Mouse (Mus musculus) 3134 (cell line): ENCODE data around the gene Zbtb38.
"Not testable (repeated sequence)": the region's sequence is repeated elsewhere in the genome, so short reads cannot be mapped to it uniquely, and the experiment has no call there.

Experiments
- DNase-seq: peaks from one replicate; pipeline ENCODE4 v3.0.0-alpha.2; 2011; ENCODE audit warnings: low spot score; ENCODE audit not compliant: insufficient read length; ENCODE audit errors: extremely low read depth

Zbtb38 gene

GRCm38 (mm10) chr9:96687591-96688186, 64.9 kb downstream of the Zbtb38 start:
- DNase-seq, result no peak

DNA sequence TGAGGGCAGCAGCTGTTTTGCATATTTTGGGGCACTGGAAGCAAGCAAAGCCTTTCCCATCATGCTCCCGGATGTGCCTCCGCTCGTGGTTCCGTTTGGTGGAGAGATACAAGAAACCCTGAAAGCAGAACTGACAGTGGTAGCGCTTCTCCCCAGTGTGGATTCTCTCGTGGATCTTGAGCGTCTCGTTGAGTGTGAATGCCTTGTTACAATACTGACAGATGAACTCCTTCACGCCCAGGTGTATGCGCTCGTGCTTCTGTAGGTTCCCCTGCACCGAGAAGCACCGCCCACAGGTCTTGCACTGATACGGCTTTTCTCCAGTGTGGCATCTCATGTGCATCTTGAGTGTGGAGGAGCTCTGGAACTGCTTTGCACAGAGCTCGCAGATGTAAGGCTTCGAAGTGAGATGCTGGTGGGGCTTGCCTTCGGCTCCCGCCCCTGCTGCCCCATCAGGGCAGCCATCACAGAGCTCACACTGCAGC, 67.0 kb downstream of the Zbtb38 start:
- no peak for DNase-seq

DNA sequence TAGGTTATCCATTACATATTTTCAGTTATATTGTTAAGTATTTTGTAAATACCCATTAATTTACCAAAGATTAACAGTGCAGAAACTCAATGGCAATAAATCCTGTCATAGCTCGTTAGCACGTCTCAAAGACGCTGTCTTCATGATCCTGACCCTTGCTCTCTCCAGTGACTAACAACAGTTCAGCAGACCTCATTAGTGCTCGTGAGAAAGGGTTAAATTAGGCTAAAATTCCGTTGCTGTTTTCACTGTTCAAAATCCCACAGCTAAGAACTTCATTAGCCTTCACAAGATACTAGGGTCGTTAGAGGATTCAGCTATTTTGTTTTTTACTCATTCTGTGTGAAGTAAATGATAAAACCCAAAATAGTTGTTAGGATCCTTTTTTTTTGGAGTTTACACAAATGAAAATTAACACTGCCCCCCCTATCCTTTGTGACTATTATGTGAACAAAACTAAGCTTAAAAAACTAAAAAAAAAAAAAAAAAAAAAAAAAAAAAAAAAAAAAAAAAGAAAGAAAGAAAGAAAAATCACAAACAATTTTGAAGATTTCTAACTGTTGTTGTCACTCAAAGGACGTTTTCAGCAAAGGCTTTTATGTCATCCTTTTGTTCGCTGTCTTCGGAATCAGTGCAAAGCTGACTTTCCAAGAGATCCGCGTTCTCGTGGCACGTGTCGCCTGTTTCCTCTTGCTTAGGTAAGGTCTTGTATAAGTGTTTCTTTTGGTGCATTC, 67.6 kb downstream of the Zbtb38 start:
- no peak for DNase-seq

DNA sequence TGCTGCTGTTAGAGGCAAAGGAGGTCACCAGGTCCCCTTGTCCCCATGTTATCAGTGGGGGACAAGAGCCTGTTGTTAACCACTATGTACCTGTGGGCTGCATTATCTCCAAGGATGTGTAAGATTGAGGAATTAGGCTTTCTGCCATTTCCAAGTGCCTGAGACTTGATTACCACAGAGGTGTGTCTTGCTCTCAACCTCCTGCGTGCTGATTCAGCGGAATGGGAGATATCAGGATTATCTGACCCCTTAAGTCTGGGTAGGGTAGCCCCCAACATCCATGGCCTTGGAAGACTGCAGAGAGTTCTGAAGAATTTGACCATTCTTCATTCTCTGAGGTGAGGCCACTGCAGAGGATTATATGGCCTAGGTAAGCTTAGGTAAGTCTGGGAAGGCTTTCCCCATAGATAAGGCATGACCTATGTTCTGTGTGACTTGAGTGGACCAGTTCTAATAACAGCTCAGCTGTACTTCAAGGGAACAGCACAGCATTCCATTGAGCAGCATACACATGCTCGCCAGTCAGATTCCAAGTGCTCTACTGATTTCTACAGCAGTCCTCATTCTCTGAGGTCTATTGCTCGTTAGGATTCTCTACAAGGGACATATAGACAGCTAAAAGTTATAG, 68.4 kb downstream of the Zbtb38 start:
- no peak for DNase-seq

- DNase-seq, result no peak
Observed at GRCm38 (mm10) chr9:96678611-96679010, 74.0 kb downstream of the Zbtb38 start.

DNA sequence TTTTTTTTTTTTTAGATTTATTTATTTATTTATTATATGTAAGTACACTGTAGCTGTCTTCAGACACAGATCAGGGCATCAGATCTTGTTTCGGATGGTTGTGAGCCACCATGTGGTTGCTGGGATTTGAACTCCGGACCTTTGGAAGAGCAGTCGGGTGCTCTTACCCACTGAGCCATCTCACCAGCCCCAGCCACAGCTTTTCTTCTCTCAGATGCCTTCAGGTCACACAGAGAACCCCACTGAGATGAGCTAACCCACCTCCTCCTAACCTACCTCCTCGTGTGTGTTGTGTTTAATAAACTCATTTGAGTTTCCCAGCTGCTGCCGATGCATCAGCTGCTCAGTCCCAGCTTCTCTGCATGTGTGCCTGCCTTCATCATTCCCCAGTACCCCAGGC, 74.9 kb downstream of the Zbtb38 start:
- DNase-seq, result not testable (repeated sequence)

- DNase-seq, result no peak
Observed at GRCm38 (mm10) chr9:96676671-96677070, 76.0 kb downstream of the Zbtb38 start.

- DNase-seq, result no peak
Observed at GRCm38 (mm10) chr9:96675763-96676640, 76.6 kb downstream of the Zbtb38 start.

DNA sequence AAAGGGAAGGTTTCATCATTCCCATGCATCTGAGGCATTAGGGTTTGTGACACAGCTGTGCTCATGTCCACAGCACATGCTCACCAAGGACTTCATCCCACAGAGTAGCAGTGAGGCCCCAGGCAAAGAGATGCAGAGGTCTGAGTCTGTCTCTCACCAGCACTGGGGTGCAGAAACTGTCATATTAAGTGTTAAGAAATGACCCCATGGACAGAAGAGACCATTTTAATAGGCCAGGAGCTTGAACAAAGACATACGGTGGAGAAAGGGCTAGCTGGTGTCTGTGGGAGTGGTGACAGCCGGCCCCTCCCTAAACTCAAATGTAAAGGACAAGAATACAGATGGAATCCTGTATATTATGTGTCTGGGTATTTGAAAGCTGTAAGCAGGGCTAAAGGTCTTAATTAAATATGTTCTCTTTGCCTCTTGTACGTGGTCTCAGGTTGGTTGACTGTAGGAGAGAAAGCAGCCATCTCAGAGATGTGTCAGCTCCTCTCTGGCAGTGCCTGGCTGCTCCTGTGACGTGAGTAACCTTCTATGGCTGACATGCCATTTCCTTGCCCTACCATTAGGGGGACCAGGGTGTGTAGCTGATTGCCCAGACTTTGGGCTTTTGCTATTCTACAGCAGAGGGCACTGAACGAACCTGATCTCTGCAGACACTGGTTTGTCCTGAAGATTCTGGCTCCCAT, 77.4 kb downstream of the Zbtb38 start:
- peak; percentile 51 for DNase-seq

DNA sequence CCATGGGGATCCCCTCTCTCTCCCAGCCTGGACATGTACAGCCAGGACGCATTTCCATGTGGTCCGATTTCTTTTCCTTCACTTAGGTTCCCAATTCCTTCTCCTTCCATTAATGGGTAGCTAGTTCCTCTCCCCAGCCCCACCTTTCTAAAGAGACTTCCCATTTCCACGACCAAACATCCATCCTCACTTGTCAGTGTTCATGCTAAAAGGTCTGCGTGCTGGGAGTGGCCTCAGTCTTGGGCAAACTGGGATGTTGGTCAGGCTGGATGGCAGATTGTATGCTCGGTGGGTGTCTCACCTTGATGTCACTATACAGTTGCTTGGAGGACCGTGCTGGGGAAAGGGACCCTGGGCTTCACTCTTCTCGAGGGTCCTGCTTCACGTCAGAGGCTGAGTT, 78.3 kb downstream of the Zbtb38 start:
- DNase-seq, result no peak

GRCm38 (mm10) chr9:96672466-96672865, 80.2 kb downstream of the Zbtb38 start:
- no peak for DNase-seq

GRCm38 (mm10) chr9:96671249-96671648, 81.4 kb downstream of the Zbtb38 start:
- DNase-seq, result no peak

GRCm38 (mm10) chr9:96669877-96670276, 82.8 kb downstream of the Zbtb38 start:
- DNase-seq, result peak; percentile 91

DNA sequence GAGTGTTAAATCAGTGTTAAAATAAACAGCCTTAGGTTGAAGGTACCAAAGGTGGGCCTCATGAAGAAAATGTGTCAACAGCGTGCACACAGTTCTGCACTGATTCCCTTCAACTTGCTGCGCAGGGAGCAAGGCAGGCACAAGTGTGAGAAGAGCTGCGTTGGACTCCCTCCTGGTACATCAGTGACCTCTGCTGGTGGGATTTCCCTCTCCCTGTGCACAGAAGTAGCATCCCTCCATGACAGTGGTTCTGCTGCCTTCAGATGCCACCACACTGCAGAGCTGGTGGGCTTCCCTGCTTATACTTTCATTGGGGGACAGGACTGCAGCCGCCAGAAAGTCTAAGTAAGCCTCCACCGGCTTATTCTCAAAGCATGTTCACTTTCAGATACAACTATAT, 84.0 kb downstream of the Zbtb38 start:
- DNase-seq, result peak; percentile 35

DNA sequence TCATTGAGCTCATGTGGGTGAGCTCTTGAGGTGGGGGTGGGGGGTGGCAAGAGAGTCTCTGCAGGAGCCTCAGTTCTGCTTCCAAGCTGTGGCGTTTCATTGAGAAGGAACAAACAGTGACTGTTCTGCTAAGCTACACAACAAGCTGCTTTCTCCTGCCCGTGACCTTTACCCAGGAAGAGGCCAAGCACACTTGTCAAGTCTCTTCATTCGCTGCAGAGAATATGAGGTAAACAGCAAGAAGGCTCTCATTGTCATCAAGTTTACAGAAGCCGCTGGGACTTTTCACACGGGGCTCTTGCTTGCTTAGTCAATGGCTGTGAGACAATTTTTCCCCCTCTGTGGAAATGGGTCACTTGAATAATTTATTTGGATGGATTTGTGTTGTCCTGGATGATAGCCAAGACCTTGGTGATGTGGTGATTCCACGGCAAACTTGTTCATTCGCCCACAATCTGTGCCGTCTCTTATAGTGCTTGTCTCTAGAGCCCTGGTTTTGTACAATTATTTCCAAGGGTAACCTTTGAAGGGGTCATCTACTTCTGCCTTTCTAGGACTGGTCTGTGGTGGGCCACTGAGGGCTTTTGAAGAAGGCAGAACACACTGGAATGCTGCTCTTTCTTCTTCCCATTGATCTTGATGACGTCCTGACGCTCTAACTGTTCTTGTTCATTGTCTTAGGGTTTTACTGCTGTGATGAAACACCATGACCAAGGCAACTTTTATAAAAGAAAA, 92.0 kb downstream of the Zbtb38 start:
- DNase-seq, result no peak

DNA sequence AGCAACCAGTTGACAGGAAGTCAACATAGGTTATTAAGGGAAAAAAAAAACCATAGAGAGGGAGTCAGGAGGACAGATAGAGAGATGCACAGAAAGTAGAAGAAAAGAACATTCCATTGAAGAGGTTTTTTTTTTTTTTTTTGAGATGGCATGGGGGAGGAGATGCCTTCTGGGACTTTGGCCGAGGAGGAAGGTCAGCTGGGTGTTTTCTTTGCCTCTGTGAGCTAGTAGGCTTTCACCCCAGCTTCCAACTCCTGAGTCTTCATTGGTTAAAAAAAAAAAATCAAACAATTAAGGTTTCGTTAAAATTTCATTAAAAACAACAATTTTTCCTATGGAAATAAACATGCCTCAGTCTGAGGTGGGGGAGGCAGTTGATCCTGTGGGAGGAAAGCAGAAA, 92.8 kb downstream of the Zbtb38 start:
- no peak for DNase-seq

GRCm38 (mm10) chr9:96653538-96653937, 99.1 kb downstream of the Zbtb38 start:
- DNase-seq, result no peak

GRCm38 (mm10) chr9:96652763-96653162, 99.9 kb downstream of the Zbtb38 start:
- no peak for DNase-seq

DNA sequence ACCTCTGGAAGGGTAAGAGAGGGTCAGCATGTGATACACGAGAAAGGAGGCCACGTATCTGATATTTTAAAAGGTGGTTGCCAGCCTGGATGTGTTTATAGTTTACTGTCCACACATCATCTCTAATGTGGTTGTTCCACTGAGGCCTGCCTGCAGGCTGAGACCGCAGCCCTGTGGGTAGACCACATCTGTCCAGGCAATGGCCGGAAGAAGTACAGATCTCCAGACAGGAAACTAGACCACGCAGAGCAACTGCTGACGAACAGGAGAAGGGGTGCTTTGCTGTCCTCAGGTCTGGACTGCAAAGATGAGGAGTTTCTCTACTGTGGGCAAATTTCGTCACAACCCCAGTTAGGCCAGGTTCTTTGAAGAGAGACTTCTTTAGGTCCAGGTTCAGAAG, 101.8 kb downstream of the Zbtb38 start:
- DNase-seq, result peak; percentile 63

- peak; percentile 86 for DNase-seq
Observed at GRCm38 (mm10) chr9:96649924-96650323, 102.7 kb downstream of the Zbtb38 start.
